Mouse (Mus musculus) liver, adult 2 months (tissue): ENCODE measurements around the gene Syt2. TPM values are rescaled to one million over a fixed set of nuclear protein-coding genes. Genes with fewer than 3 reads are reported as not detected.

Source experiments
- DNase-seq: peaks from one replicate; pipeline ENCODE4 v3.0.0-alpha.2; 2011; ENCODE audit warnings: low read depth, low spot score; ENCODE audit errors: extremely low read depth
- H3K27ac ChIP-seq: fragments of 200-500 bp; replicated peaks from 2 replicates; pipeline ENCODE4 v1.5.1; 2012; ENCODE audit warnings: low read depth, mild to moderate bottlenecking, control low read depth, inconsistent platforms, low read length; ENCODE audit not compliant: insufficient read depth
- H3K27me3 ChIP-seq: fragments of 200-500 bp; 2 replicates; pipeline ENCODE4 v1.6.1; 2012; ENCODE audit warnings: mild to moderate bottlenecking, moderate library complexity, low read length, inconsistent platforms; ENCODE audit not compliant: control insufficient read depth, insufficient read depth
- H3K36me3 ChIP-seq: fragments of 200-500 bp; 2 replicates; pipeline ENCODE4 v1.6.1; 2012; ENCODE audit warnings: low read length, inconsistent platforms; ENCODE audit not compliant: control insufficient read depth, insufficient read depth
- H3K4me1 ChIP-seq: fragments of 200-500 bp; 2 replicates; pipeline ENCODE4 v1.6.1; 2011; ENCODE audit warnings: low read length; ENCODE audit not compliant: control insufficient read depth, insufficient read depth
- H3K4me3 ChIP-seq: fragments of 200-500 bp; 2 replicates; pipeline ENCODE4 v1.5.1; 2011; ENCODE audit warnings: low read depth, mild to moderate bottlenecking, control low read depth, low read length, moderate library complexity; ENCODE audit not compliant: insufficient read depth
- H3K79me2 ChIP-seq: fragments of 200-500 bp; 2 replicates; pipeline ENCODE4 v1.6.1; 2012; ENCODE audit warnings: inconsistent platforms, mild to moderate bottlenecking, low read length, moderate library complexity; ENCODE audit not compliant: control insufficient read depth, insufficient read depth
- H3K9ac ChIP-seq: fragments of 200-500 bp; 2 replicates; pipeline ENCODE4 v1.6.1; 2012; ENCODE audit warnings: low read depth, mild to moderate bottlenecking, control low read depth, inconsistent platforms, low read length
- CTCF ChIP-seq: fragments of 200-500 bp; IDR thresholded peaks from 2 replicates; pipeline ENCODE4 v1.5.1; 2011; ENCODE audit warnings: low read depth, low read length, control low read depth
- POLR2A ChIP-seq: fragments of 200-500 bp; IDR thresholded peaks from 2 replicates; pipeline ENCODE4 v1.6.1; 2011; ENCODE audit warnings: low read length, control low read depth; ENCODE audit not compliant: insufficient read depth; ENCODE audit errors: extremely low read depth
- WGBS: fragments of 180-500 bp; shearing (Covaris S2); methylation state at CpG from one replicate; pipeline ENCODE4 v1.1.7; 2018; 5-methylcytosine and 5-hydroxymethylcytosine counted together
- polyA plus RNA-seq: library from polyadenylated mRNA; depleted of rRNA; stranded (reverse); fragments of >200 nt; gene quantifications from 2 replicates; pipeline ENCODE4 v1.2.3, GENCODE M21; 2012
- total RNA-seq: library from RNA; depleted of rRNA; stranded (reverse); fragments of >200 nt; gene quantifications from 2 replicates; pipeline ENCODE4 v1.2.3, GENCODE M21; 2014

Gene Syt2
- total and polyA plus RNA-seq, 2 experiments, result not detected

- Histone ChIP-seq H3K9ac (no peak overlapping the region), H3K27ac (no peak overlapping the region), H3K79me2 (no peaks in the 10 kb centered on the region), H3K4me1 (no peaks in the 10 kb centered on the region), H3K36me3 (no peaks in the 10 kb centered on the region), H3K4me3 (no peak overlapping the region), H3K27me3 (0 out of 2 replicates have a peak, but pooled peaks cover 3% of the 10 kb centered on the region)
- WGBS, result 31% methylated on average over 5 of the region's 5 CpGs
- TF ChIP-seq POLR2A (no peak), CTCF (peak; percentile 74)
- DNase-seq, result peak; percentile 32
Observed at GRCm38 (mm10) chr1:134725276-134725675, 78.8 kb downstream of the Syt2 start.

GRCm38 (mm10) chr1:134726480-134726879 lies 80.0 kb downstream of the Syt2 start:
- DNase-seq, result no peak
- Histone ChIP-seq H3K27me3 (0 out of 2 replicates have a peak, but pooled peaks cover 3% of the 10 kb centered on the region), H3K4me3 (no peak overlapping the region), H3K4me1 (no peaks in the 10 kb centered on the region), H3K27ac (no peak overlapping the region), H3K9ac (no peak overlapping the region), H3K79me2 (no peaks in the 10 kb centered on the region), H3K36me3 (no peaks in the 10 kb centered on the region)
- TF ChIP-seq CTCF, result no peak
- no peak for TF ChIP-seq POLR2A
- 94% methylated on average over 7 of the region's 7 CpGs for WGBS

DNA sequence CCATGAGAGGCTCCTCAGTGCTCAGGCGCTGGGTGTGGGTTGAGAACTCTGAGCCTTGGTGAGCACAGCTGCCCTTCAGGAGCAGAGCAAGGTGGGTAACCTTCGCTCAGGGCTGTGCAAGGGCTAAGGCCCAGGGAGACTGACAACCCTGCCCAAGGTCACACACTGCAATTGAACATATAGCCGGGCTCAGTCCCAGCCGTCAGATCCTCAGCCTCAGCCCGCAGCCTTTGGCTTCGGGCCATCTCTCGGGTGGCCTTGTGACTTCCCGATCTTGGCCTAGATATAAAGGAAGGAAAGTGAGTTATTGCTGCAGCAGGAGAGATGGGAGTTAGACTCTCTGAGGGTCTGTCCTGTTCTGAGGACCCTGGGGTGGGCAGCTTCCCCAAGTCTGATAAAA lies 80.8 kb downstream of the Syt2 start:
- Histone ChIP-seq H3K27me3 (0 out of 2 replicates have a peak, but pooled peaks cover 3% of the 10 kb centered on the region), H3K4me1 (no peaks in the 10 kb centered on the region), H3K27ac (no peak overlapping the region), H3K36me3 (no peaks in the 10 kb centered on the region), H3K4me3 (no peak overlapping the region), H3K79me2 (no peaks in the 10 kb centered on the region), H3K9ac (no peak overlapping the region)
- 30% methylated on average over 8 of the region's 8 CpGs for WGBS
- DNase-seq, result no peak
- TF ChIP-seq POLR2A (no peak), CTCF (no peak)

- Histone ChIP-seq H3K79me2 (no peaks in the 10 kb centered on the region), H3K27me3 (no peaks in the 10 kb centered on the region), H3K9ac (no peak overlapping the region), H3K36me3 (no peaks in the 10 kb centered on the region), H3K27ac (no peak overlapping the region), H3K4me1 (no peaks in the 10 kb centered on the region), H3K4me3 (no peak overlapping the region)
- DNase-seq, result no peak
- 83% methylated on average over 5 of the region's 5 CpGs for WGBS
- TF ChIP-seq CTCF (no peak), POLR2A (no peak)
Observed at GRCm38 (mm10) chr1:134733659-134734058, 87.2 kb downstream of the Syt2 start.

- H3K79me2 ChIP-seq, result no peaks in the 10 kb centered on the region
- H3K4me3 ChIP-seq, result no peak overlapping the region
- H3K36me3 ChIP-seq, result no peaks in the 10 kb centered on the region
- no peak for TF ChIP-seq CTCF
- no peak for TF ChIP-seq POLR2A
- H3K27ac ChIP-seq, result no peak overlapping the region
- H3K9ac ChIP-seq, result no peak overlapping the region
- 63% methylated on average over 9 of the region's 9 CpGs for WGBS
- H3K4me1 ChIP-seq, result no peaks in the 10 kb centered on the region
- DNase-seq, result no peak
- H3K27me3 ChIP-seq, result no peaks in the 10 kb centered on the region
Observed at GRCm38 (mm10) chr1:134737463-134737862, 91.0 kb downstream of the Syt2 start.

DNA sequence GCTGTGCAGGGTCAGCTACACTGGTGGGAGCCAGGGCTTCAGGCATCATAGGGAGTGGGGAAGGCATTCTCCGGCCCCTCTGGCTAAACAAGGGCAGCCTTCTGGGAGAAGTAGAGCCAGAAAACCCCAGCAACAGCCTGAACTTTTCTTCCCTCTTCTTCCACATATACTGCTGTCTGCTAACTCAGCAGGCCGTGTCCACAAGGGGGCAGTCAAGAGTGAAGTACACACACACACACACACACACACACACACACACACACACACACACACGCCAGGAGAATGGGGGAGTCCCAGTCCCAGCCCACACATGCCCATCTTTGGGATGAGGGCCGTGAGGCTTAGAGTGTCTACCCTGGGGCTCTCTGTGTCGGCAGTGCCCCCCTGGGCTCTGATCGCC lies 95.0 kb downstream of the Syt2 start:
- WGBS, result 81% methylated on average over 6 of the region's 6 CpGs
- Histone ChIP-seq H3K4me3 (no peak overlapping the region), H3K27ac (no peak overlapping the region)

More for the DNA sequence above, 95.0 kb downstream of the Syt2 start:
- DNase-seq, result no peak
- TF ChIP-seq CTCF (no peak), POLR2A (no peak)
- H3K27me3 ChIP-seq, result no peaks in the 10 kb centered on the region
- H3K79me2 ChIP-seq, result no peaks in the 10 kb centered on the region
- no peaks in the 10 kb centered on the region for H3K4me1 ChIP-seq
- H3K36me3 ChIP-seq, result no peaks in the 10 kb centered on the region
- no peak overlapping the region for H3K9ac ChIP-seq
